Mouse (Mus musculus) forebrain, embryonic 14.5 days (tissue): ENCODE measurements around the gene Gm5565. TPM values are rescaled to one million over a fixed set of nuclear protein-coding genes. Genes with fewer than 3 reads are reported as not detected.

Experiments
- polyA plus RNA-seq: library from polyadenylated mRNA; unstranded; fragments of >200 nt; fragmentation: Nextera tagmentation; extraction: Ambion mirVana; gene quantifications from 2 replicates; pipeline ENCODE4 v1.2.1, GENCODE M21; 2014

Gene Gm5565
- polyA plus RNA-seq, 1 experiment from 2014 or later, result not detected

Other genes starting within 250 kb of the Gm5565 start
- not detected in 2 replicates for gene Cyp3a25, start 150.9 kb downstream of the Gm5565 start, polyA plus RNA-seq
- not detected in 2 replicates for gene Cyp3a59, start 81.3 kb downstream of the Gm5565 start, polyA plus RNA-seq
- gene Gm6309, start 10.2 kb upstream of the Gm5565 start, polyA plus RNA-seq, result not detected in 2 replicates
- gene 1700001J03Rik, start 24.8 kb upstream of the Gm5565 start, polyA plus RNA-seq, result not detected in 2 replicates
- 18.9 and 22.8 TPM in 2 replicates for gene Rnf6, start 61.0 kb upstream of the Gm5565 start, polyA plus RNA-seq
- gene Cdk8, start 70.7 kb upstream of the Gm5565 start, polyA plus RNA-seq, result 15.9 and 18.9 TPM in 2 replicates
- gene Wasf3, start 224.4 kb upstream of the Gm5565 start, polyA plus RNA-seq, result 5.3 and 6.1 TPM in 2 replicates